ENCODE assay signal across 18 mouse cellular contexts in genomic region chr17:50954313-50954712, GRCm38 (mm10).
"Had no signal": no experiment of that assay in that cellular context is flagged by ENCODE, and none has a peak within 500 bp of the region (broad histone marks: within the 10 kb centered on the region; RNA-seq: fewer than 3 reads in every experiment).

No protein-coding gene starts in this region.

- H3K4me1 ChIP-seq: kidney, embryonic 15.5 days; limb, embryonic 13.5 days; liver, embryonic 15.5 days; midbrain, embryonic 10.5 days; midbrain, embryonic 15.5 days; neural tube, embryonic 13.5 days had no signal

- ATAC-seq: lung, postnatal 0 days; midbrain, embryonic 15.5 days had no signal

- H3K36me3 ChIP-seq: liver, embryonic 15.5 days; midbrain, embryonic 15.5 days; neural tube, embryonic 13.5 days had no signal

- H3K4me2 ChIP-seq: kidney, embryonic 15.5 days; limb, embryonic 13.5 days; liver, embryonic 11.5 days; liver, embryonic 15.5 days; midbrain, embryonic 15.5 days; neural tube, embryonic 13.5 days had no signal

- DNase-seq: kidney, adult 2 months; kidney, postnatal 14 days; left cerebral cortex, postnatal 4 days; lung, adult 2 months; lung, postnatal 36 days; retina, postnatal 1 day; right cerebral cortex, postnatal 4 days; spleen, adult 18-20 months; thymus, adult 18-20 months; thymus, postnatal 14 days had no signal

- H3K9ac ChIP-seq: kidney, embryonic 15.5 days; limb, embryonic 13.5 days; liver, embryonic 15.5 days; midbrain, embryonic 15.5 days; neural tube, embryonic 13.5 days had no signal

- H3K9me3 ChIP-seq: kidney, embryonic 15.5 days; limb, embryonic 13.5 days; liver, embryonic 15.5 days; midbrain, embryonic 10.5 days; midbrain, embryonic 15.5 days; neural tube, embryonic 13.5 days had no signal

- H3K27ac ChIP-seq: kidney, embryonic 15.5 days; limb, embryonic 13.5 days; liver, embryonic 15.5 days; midbrain, embryonic 10.5 days; midbrain, embryonic 15.5 days; neural tube, embryonic 13.5 days had no signal

- H3K4me3 ChIP-seq: kidney, embryonic 15.5 days; limb, embryonic 13.5 days; liver, embryonic 15.5 days; midbrain, embryonic 10.5 days; midbrain, embryonic 15.5 days; neural tube, embryonic 13.5 days had no signal

- H3K27me3 ChIP-seq: kidney, embryonic 15.5 days; limb, embryonic 13.5 days; liver, embryonic 15.5 days; midbrain, embryonic 15.5 days; neural tube, embryonic 13.5 days had no signal
